Mouse (Mus musculus): ENCODE data around the gene Dennd4c. TPM values are rescaled to one million over a fixed set of nuclear protein-coding genes. Genes with fewer than 3 reads are reported as not detected.

The Dennd4c gene
- total RNA-seq (2021) = 10 to 100 TPM; 14.8 to 14.9 TPM
- long read RNA-seq, experiment 1, partial matches to known transcripts = 0 of 2 reads
- long read RNA-seq, experiment 1, other reads (novel, unspliced or antisense) = 2 of 2 reads
- long read RNA-seq, experiment 2, partial matches to known transcripts = 1 of 6 reads
- long read RNA-seq, experiment 2, other reads (novel, unspliced or antisense) = 5 of 6 reads

DNA sequence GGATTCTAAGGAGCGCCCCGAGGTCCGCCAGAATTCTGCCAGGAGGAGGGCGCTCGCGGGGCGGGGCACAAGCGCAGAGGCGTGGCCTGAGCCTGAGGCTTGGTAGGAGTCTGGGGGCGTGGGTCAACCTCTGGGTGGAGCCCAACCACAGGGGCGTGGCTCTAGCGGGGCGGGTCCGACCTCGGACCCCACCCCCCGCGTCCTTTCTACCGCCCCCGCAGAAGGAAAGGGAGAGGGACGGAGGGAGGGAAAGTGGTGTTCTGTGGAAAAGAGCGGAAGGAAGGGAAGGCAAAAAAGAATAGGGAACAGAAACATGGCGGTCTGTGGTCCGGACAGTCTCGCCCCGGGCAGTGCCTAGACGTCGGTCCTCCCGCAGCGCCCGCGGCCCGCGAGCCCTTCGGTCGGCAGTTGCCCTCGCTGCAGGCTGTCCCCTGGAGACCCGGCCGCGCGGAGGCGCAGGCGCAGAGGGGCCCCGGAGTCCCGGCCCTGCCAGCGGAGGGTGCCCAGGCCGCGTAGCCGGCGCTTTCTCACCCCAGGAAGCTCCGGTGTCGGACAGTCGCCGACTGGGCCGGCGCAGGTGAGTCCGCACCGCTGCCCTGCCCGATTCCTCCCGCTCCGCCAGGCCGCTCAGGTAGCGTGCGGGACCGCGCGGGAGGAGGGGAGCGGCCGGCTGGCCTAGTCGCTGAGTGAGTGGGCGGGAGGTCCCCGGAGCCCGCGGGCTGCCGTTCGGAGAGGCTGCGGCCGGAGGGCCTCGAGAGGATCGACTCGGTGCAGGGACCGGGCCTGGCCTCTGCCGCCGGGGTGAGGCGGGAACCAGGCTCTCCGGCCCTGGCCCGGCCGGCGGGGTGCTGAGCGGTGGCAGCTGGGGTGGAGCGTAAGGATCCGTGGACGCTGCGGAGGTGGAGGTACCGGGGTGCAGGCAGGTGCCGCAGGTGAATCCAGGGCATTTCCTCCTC is at the start of gene Dennd4c:
Gene Dennd4c (plus strand): TSS at position 220 of the 956 bp plus-strand sequence.
- DNase-seq (ENCODE audit: low spot score in 2 of 2) = peak; percentile 79 to 91

- DNase-seq (ENCODE audit: low spot score in 2 of 2) = no peak
Measured at GRCm38 (mm10) chr4:86699161-86699865, 49.0 kb upstream of the Dennd4c start.

DNA sequence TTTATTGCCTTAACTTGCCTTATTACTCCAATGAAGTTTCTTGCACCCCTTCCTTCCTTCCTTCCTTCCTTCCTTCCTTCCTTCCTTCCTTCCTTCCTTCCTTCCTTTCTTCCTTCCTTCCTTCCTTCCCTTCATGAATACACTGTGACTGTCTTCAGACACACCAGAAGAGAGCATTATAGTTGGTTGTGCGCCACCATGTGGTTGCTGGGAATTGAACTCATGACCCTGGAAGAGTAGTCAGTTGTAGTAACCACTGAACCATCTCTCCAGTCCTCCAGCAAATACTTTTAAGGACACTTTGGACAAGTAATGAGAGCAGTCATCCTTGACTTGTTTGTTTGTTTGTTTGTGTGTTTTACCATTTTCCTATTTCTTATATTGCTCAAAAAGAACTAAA is 39.6 kb upstream of the Dennd4c start:
- no peak for DNase-seq (ENCODE audit: low spot score in 2 of 2)

DNA sequence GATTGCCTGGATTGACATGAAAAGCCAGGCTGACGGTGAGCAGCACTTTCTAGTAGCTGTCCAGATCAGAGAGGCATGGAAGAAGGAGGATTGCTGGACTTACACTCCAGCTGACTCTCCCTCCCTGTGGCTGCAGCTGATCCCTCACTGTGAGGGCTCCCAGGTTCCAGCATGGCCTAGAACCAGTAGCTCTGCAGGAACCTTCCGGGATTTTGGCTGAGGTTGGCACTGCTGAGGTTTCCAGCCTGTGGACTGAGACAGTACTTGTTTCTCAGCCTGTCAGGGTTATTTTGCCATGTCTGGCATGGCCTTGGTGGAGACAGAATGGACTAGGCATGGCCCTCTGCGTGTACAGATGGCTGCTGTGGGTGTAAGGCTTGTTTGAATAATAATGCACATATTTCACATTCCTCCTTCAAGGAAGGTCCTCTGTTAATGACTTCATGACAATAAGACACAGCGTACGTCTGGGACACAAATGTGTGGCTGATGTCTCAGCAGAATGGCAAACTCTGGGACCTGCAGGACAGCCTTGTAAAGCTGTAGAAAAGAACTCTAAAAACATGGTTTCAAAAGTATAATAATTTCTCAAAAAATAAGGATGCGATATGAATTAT is 38.2 kb upstream of the Dennd4c start:
- no peak for DNase-seq (ENCODE audit: low spot score in 2 of 2)

DNA sequence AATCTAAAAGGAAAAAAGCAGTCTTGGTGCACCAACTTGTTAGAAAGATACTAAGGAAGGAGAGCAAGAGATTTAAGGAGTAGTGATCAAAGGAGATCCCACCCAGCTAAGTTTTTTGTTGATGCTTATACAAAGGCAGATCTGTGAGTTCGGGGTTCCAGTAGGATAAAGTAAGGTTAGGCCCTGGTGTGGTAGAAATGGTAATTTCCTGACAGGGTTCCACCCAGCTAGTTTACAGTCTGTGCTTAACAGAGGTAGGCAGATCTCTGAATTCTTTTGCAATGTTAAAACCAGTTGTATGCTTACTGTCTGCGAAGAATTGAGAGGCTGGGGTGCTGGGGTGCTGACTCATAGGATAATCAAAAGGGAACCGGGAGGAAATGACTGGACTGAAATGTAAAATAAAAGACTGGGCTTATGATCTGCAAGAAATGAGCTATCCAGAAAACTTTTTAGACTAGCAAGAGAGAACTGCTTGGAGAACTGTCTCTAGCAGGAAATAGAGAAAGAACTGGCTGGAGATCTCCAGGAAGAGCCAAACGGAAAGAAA is 37.6 kb upstream of the Dennd4c start:
- DNase-seq (ENCODE audit: low spot score in 2 of 2) = no peak

- peak; percentile 54 to 55 for DNase-seq (ENCODE audit: low spot score in 2 of 2)
Measured at GRCm38 (mm10) chr4:86712751-86713195, 35.6 kb upstream of the Dennd4c start.

DNA sequence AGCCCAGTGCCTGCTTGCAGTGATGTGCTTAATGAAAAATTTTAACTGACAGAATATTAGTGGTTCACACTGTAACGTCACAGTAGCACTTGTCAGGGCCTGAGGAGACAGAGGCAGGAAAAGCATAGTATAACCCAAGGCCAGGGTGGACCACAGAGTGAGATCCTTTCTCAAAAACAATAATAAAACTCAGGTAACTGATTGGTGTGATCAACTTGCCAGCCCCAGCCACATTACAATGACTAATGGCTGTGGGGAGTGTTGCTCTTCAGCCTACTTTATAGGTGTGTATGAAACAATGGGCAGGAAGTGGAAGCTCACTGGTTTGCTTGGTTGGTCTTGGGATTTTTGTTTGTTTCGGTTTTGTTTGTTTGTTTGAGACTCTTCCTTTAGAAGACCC is 34.8 kb upstream of the Dennd4c start:
- DNase-seq (ENCODE audit: low spot score in 2 of 2) = no peak

DNA sequence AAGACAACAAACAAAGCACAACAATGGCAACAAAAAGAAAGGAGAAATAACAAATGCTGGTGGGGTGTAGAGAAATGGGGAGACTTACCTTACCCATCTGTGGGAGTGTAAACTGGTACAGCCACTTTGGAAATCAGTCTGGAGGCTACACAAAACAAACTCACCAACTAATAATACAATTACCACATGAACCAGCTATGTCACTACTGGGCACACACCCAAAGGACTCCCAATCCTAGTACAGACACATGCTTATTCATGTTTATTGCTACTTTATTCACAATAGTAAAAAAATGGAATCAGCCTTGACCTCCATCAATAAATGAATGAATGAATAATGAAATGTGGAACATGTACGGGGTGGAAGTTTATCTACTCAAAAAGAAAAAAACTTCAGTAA is 33.0 kb upstream of the Dennd4c start:
- no peak for DNase-seq (ENCODE audit: low spot score in 2 of 2)

- DNase-seq (ENCODE audit: low spot score in 2 of 2) = no peak
Measured at GRCm38 (mm10) chr4:86717176-86717575, 31.2 kb upstream of the Dennd4c start.

DNA sequence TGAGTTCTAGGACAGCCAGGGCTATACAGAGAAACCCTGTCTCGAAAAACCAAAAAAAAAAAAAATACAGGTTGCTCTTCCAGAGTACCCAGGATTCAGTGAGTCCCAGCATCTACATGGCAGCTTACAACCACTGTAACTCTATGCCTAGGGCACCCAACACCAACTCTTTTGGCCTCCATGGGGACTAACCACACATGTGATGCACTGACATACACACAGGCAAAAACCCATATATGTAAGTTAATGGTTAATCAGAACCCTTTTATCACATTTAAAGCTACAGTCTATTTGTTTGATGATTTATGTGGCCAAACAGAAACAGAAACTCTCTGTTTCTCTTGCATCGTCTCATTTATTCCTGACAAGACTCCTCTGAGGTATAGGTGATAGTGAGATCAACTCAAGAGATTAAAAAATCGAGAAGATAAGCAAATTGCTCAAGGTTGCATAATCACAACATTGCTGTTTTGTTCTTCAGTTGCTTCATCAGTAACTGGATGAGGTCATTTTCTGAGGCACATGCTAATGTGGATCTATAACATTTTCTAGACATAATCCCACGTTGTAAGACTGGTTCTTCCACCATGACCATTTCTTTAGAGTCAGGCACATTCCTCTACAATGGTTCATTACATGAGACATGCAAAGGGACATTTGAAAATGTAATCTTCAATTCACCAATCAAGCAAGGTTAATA is 29.3 kb upstream of the Dennd4c start:
- no peak for DNase-seq (ENCODE audit: low spot score in 2 of 2)

DNA sequence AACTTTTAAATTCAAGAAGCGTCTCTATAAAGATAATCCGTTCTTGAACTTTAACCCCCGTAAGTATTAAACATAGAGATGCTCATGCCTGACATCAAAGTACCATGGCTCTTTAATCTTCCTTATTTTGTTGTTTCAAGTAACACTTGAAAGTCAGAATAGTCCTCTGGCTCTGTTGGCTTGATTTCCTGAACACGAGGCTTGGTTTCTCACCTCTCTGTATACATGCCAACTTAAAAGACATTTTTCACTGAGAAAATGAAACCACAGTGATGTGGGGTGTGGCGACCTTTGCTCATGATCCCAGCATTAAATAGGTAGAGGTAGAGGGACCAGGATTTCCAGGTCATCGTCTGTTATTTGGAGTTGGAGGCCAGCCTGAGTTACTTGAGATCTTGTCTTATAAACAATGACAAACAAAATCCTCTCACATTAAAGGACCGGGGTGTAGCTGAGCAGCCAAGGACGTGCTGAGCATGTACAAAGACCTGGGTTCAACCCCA is 26.4 kb upstream of the Dennd4c start:
- no peak for DNase-seq (ENCODE audit: low spot score in 2 of 2)

DNA sequence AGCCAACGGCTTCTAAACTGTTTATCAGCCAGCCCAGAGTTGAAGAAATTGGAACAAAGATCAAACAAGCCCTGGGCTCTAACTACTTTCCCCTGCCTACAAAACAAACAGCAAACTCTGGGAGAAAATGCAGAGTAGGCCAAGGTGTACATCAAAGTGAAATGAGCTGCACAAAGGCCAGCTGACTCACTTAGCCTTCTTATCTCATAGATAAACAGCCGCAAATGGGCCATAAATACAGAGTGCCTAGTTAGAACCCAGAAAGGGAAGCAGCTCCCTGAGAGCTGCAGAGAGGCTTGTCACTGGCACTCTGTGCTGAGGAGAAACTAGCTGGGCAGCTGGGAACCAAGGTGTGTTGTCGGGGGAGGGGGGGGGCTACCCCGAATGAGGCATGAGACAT is 23.2 kb upstream of the Dennd4c start:
- no peak for DNase-seq (ENCODE audit: low spot score in 2 of 2)

DNA sequence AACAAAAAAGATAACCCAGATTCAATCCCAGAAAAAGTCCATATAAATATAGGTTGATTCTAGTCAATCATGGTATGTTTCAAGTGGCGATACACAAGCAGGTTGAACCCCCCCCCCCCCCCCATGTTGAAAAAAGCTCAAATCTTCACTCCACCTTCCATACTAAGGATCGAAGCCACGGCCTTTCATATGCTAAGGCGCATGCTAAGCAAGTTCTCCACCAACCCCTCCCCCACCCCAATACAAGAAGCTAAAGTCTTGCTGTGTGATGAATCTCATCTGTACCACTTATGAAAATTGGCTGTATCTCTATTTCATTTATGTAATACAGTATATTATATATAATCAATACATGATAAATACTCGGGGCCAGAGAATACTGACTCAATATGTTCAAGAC is 22.2 kb upstream of the Dennd4c start:
- no peak for DNase-seq (ENCODE audit: low spot score in 2 of 2)

- no peak for DNase-seq (ENCODE audit: low spot score in 2 of 2)
Measured at GRCm38 (mm10) chr4:86729829-86730228, 18.5 kb upstream of the Dennd4c start.

GRCm38 (mm10) chr4:86734088-86734841 is 14.1 kb upstream of the Dennd4c start:
- peak in 1 of 2 experiments; percentile 12 for DNase-seq (ENCODE audit: low spot score in 2 of 2)

DNA sequence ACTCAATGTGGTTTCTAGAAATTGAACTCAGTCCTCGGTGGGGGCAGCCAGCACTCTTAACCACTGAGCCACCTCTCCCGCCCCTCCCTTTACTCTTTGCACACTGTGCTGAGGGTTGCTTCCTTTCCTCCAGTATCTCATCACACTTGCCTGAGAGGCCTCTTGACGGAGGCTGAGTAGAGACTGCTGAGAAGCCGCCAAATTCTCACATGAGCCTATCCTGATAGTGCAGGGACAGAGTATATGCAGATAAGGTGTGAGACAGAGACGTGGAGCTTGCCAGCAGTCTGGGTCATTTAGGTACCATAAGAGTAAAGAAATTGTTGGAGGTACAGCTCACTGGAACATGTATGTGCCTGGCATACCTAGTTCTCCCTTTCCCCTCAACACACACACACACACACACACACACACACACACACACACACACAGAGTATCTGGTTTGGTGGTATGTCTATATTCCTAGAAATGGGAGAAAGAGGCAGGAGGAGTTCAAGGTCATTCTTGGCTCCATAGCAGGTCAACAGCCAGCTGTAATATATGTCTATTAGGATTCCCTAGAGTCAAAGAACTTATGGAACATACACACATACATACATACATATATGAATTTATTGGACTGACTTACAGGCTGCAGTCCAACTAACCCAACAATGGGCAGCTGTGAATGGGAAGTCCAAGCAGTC is 8.9 kb upstream of the Dennd4c start:
- no peak for DNase-seq (ENCODE audit: low spot score in 2 of 2)

GRCm38 (mm10) chr4:86749361-86749841 is 1.0 kb downstream of the Dennd4c start:
- DNase-seq (ENCODE audit: low spot score in 2 of 2) = peak in 1 of 2 experiments; percentile 9

DNA sequence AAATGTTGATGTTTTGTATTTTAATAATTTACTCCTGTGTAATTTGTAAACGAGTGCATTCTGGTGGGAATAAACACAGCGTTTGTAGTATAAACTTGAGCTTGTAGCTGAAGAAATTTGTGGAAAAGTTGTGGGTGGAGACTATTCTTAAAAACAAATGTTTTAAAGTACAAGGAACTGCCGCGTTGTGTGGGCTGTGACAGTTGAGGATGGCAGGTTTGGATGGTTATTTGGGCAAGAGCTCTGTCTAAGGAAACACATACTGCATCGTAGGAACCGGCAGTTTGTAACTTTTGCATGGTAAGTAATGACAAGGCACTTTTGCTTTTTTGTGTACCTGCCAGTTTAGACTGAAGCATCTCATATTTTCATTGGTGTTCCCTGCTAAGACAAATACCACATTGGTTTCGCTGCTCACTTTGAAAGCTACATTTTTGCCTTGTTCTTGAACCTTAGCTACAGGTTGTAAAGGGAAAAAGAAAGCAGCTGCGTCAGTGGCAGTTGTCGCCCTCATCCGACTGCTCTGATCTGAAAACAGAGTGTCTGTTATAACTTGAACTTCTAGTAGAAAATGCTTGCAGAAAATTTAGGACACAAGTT is 2.1 kb downstream of the Dennd4c start:
- DNase-seq (ENCODE audit: low spot score in 2 of 2) = peak in 1 of 2 experiments; percentile 11

Measured in layer of hippocampus, postnatal 14 days (tissue).